Mouse (Mus musculus): ENCODE measurements around the gene Scai.
"Not testable (repeated sequence)": the region's sequence is repeated elsewhere in the genome, so short reads cannot be mapped to it uniquely, and the experiment has no call there.

The Scai gene

DNA sequence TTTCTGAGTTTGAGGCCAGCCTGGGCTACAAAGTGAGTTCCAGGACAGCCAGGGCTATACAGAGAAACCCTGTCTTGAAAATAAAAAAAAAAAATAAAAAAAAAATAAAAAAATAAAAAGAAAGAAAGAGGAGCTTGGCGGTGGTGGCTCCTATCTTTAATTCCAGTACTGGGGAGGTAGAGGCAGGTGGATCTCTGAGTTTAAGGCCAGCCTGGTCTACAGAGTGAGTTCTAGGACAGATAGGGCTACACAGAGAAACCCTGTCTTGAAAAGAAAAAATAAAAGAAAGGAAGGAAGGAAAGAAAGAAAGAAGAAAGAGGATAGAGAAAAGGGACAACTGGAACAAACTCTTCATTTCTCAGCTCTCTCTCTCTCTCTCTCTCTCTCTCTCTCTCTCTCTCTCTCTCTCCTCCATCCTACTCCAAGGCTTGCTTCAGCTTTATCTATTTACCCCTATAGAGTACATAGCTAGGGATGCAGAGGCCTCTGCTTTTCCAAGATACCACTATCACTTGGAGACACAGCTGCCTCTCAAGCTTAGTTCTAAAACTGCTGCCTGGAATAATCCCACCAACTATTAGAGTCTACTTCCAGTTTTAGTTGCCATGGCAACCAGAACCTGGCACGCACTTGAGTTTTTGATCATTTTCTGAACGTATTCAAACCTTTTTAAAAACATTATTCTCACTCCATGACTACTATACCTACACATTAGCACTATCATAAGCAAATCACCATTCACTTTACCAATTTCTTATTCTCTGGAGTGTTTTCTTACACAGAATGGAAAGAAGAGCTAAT is 60.8 kb downstream of the Scai start:
- no peak for DNase-seq

DNA sequence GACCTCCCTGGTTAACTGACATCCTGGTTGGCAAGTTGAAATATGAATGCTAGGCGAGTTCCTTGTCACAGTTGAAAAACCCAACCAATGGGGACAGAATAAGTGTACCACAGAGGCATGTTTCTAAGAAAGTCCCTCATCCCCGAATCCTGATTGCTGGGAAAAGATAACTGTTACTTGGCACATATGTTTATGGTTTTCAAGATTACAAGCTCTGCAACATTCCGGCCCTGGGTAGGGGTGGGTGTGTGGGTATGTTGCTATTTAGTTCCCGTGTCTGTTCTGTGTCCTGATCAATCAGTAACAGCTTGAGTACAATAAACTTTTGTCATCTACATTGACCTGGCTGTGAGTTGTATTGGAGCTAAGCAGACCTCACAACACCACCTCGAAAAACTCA is 66.4 kb downstream of the Scai start:
- DNase-seq: no peak

DNA sequence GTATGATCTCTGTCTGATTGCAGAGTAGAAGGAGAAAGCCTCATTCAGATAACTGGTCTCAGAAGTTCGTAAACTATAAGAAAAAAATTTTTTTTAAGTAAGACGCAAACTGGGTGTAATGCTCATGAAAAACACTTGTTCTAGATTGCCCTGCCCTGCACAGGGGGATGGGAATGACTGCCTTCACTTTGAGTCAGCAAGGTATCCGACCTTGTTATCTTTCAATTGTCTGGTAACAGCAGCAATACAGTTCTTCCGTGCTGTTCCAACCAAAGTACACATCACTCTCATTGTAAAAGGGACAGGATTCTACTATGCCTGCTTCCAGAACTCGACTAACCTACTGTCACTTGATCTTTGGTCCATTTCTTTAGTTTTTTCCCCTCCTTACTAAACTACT is 69.4 kb downstream of the Scai start:
- DNase-seq: no peak

DNA sequence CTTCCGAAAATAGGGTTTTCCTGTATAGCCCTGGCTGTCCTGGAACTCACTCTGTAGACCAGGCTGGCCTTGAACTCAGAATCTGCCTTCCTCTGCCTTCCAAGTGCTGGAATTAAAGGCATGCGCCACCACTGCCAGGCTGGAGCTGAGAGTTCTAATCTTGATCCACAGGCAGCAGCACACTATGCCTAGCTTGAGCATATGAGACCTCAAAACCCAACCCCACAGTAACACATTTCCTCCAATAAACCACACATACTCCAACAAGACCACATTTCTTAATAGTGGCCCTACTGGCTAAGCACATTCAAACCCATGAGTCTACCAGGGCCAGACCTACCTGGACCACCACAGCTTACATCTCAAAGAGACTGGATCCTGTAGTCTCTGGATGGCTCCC is 74.0 kb downstream of the Scai start:
- no peak for DNase-seq

DNA sequence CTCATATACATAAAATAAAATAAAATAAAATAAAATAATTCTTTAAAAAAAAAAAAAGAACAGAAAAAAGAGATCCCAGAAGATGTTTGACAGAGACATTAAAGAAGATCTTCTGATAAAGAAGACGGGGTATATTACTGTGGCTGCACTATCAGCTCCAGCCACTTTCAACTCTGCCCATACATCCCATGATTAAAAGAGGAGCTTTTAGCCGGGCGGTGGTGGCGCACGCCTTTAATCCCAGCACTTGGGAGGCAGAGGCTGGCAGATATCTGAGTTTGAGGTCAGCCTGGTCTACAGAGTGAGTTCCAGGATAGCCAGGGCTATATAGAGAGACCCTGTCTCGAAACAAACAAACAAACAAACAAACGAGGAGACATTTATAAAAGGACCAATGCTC is 76.4 kb downstream of the Scai start:
- no peak for DNase-seq

DNA sequence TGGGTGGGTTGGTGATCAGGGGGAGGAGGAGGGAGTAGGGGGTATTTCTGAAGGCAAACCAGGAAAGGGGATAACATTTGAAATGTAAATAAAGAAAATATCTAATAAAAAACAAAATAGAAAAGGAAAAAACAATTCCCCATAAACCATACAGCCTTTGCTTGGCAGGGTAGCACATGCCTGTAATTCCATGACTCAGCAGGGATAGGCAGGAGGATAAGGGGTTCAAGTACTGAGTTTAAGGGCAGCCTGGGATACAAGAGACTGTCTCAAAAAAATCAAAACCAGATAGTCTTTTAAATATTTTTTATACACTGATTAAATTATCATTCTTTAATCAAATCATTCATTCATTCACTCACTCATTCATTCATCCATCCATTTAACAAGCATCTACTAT is 80.0 kb downstream of the Scai start:
- DNase-seq: no peak

DNA sequence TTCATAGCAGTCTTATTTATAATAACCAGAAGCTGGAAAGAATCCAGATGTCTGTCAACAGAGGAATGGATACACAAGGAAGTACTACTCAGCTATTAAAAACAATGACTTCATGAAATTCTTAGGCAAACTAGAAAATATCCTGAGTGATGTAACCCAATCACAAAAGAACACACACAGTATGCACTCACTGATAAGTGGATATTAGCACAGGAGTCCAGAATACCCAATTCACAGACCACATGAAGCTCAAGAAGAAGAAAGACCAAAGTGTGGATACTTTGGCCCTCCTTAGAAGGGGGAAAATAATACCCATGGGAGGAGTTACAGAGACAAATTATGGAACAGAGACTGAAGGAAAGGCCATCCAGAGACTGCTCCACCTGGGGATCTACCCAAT is 80.8 kb downstream of the Scai start:
- not testable (repeated sequence) for DNase-seq

DNA sequence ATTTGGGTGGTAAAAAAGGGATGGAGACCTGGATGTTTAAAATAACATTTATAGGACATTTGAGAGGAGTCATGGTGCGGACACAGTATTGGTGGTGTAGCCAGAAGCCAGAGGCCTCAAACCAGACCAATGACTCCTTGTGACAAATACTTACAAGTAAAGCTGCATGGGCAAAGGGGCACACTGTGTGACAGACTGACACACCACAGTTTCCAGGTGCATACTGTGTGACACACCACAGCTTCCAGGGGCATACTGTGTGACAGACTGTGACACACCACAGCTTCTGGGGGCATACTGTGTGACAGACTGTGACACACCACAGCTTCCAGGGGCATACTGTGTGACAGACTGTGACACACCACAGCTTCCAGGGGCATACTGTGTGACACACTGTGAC is 90.6 kb downstream of the Scai start:
- DNase-seq: not testable (repeated sequence)

DNA sequence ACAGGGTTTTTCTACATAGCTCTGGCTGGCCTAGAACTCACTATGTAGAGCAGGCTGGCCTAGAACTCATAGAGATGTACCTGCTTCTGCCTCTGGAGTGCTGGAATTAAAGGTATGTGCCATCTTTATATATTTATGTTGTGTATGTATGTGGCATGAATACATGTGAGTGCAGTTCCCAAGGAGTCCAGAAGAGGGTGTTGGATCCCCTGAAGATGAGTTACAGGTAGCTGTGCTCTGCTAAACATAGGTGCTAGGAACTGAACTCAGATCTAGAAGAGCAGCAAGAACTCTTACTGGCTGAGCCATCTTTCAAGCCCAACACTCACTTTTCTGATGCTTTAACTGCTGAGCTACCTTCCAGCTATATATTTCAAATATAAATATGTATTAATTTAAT is 92.5 kb downstream of the Scai start:
- DNase-seq: peak in 1 of 2 experiments; percentile 4

DNA sequence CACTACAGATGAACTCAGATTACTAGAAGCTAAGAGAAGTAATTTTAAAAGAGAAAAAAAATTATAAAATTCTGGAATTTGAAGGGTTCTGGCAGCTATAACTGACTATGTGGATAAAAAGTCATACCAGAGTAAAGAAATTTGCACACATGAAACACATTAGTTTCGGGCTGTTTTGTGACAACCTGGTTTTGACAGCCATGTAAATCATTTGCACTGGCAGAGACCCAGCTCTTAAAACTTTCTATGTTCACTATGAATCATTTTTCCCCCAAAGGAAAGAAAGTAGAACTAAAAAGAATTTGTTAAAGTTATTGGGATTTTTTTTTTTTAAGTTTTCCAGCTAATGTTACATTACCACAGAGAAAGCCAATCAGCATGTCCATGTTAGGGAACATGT is 98.6 kb downstream of the Scai start:
- no peak for DNase-seq

DNA sequence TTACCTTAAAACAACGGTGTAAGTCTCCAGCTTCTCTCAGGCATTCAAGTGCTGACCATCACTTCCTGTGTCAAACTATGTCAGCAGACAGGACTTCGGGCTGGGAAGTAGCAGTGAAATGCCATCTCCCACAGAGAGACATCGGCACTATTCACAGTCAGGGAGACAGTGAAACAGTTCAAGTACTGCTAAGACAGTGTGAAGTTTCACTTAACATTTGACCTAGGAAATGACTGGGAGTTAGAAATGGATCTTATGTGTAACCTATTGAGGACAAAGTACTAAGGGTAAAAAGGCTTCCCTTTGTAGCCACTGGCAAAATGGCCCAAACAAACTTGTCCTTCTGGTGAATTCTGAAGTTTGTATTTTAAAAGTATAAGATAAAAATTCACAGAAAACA is 107.8 kb downstream of the Scai start:
- peak in 1 of 2 experiments; percentile 3 for DNase-seq

DNA sequence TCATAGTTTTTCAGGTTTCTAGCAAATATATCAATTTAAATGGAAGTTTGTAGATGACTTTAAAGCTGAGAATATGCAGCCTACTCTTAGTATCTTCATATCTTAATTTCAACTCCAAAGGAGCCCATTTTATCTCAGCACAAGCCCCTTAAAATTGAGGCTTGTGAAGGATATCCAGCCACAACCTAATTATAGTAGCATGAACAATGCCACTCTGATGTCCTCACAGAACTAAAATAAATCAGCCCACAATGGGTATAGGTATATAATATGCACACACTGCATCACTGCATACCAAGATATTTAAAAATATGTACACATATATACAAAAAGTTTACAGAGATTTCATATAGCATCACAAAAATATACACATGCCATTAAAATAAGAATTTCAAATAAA is 119.9 kb downstream of the Scai start:
- DNase-seq: no peak

DNA sequence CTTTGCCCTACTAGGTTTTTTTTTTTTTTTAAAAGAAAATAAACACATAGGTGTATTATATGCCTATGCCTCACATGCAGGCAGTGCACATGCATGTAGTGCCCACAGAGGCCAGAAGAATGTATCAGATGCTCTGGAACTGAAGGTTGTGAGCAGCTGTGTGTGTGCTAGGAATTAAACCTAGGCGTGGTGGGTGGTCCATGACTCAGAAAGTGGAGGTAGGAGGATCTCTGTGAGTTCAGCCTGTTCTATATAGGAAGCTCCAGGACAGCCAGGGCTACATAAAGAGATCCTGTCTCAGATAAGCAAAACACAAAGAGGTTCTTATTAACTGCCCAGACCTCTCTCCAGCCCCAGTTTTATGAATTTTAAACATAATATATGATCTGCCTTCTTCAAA is 121.4 kb downstream of the Scai start:
- no peak for DNase-seq

DNA sequence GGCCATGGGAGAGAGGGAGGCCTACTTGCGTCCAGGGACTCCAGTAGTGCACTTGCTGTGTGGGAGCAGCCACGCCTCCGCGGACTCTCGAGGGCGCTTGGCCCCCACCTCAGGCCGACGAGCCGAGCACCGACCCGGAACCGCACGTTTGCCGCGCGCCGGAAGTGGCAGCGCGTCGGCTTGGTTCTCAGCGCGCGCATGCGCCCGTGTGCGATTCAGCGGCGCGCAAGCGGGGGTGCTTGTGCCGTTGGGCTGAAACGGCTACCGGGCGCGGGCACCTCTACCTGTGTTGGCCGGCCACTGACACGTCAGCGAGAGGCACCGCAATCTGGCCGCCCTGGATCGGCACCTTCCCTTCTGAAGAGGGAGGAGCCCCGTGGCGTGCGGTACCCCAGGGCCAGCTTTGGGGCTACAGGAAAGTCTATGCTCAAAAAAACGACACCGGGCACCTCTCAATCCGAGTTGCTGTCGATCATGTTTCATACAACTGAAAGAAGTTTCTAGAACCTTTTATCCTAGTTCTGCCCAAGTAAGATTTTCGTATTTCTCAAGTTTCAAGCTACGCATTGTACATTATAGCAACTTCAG is 125.0 kb downstream of the Scai start, which contains the start of gene Golga1:
Gene Golga1 (minus strand): TSS at position 142 of the 588 bp plus-strand sequence.
- peak; percentile 92 to 97 for DNase-seq

DNA sequence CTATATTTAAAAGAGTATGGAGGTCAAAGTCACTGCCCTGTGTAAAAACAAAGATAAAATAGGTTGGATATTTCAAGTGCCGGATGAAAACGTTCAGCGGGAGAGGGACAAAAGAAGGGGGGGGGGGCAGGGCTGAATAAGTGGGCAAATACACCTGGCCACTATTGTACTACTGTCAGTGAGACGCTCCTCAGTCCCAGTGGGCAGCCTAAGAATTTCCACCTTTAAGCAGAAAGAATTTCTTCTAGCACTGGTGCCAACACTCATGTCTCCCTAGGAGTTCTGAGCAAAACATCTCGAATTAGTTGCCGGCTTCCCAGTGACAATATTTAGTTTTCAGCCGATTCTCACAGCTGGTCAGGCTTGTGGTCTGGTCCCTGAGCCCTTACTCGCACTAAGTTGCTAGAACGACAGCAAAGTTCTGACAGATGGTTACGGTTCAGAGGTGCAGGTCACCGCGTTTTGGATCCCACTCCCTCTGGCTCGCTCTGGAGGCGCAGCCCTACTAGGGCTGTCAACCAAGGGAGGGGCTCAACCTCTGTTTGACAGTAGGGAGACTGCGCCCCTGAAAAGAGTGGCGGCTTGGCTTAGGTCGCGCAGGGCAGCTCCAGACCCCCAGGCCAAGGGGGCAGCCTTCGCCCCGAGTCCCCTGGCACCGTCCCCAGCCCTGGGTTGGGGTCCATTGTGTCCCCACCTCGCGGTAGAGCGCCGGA is 125.7 kb downstream of the Scai start:
- no peak for DNase-seq

DNA sequence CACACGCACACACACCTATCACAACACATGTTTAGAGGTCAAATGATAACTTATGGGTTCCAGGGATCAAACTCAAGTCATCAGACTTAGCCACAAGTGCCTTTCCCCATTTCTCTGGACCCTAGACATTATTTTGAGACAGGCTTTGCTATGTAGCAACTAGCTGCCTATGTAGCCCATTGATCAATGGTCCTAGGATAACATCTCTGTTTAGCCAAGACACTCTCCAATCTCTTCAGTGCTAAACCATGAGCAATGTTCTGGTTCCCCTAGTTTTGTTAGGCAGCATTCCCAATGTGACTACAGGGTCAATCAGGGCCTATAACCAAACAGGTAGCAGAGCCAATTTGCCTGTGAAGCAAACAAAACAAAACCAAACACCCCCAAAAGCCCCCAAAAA is 142.0 kb downstream of the Scai start:
- no peak for DNase-seq

DNA sequence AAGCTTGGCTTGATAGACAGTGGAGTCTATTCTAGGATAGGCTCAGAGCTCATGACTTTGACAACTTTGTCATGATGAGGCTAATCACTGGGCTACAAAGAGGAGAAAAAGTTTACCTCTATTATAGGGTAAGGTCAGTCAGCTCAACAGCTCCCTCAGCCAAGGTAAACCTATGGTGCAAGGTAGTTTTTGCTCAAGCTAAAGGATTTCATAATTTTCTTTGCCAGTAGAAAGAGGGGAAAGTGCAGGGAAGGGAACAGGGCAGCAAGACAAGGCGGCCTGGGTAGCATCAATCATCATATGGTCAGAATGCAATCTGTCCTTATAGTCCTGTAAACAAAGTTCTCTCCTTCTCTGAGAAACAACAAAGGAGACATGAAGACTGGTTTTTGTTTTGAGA is 150.3 kb downstream of the Scai start:
- DNase-seq: no peak

DNA sequence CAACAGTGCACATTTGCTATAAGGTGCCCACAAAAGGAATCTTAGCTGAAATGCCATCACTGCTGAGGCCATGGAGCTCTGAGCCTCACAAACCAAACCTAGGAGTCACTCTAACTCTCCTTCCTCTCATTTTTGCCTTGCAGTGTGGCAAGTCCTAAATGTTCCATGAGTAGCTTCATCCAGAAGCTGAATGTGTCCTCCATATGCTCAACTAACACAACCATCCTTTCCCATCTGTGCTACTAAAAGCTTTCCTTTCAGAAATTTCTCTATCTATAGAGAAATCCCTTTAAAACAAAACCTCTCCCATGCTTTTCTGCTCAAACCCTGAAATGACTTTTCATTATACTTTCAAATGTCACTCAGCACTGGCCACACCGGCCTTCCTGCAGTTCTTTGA is 158.9 kb downstream of the Scai start:
- DNase-seq: no peak

DNA sequence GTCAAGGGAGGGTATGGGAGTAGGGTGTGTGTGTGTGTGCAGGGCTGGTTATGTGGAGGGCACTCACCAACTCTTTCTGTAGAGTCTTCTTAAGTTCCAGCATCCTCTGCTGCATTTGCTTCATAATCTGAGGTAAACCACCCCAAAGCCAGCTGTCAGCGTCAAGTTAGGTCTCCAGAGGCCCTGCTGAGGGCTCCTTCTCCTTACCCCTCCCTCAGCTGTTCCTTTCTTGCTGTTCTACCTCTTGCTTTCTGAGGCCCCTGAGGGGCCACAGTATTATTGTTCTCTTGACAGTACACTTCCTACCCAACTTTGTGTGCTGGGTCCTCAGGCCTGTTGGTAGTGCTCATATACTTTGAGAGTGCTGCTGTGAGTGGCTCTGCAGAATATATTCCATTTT is 170.5 kb downstream of the Scai start:
- DNase-seq: no peak

DNA sequence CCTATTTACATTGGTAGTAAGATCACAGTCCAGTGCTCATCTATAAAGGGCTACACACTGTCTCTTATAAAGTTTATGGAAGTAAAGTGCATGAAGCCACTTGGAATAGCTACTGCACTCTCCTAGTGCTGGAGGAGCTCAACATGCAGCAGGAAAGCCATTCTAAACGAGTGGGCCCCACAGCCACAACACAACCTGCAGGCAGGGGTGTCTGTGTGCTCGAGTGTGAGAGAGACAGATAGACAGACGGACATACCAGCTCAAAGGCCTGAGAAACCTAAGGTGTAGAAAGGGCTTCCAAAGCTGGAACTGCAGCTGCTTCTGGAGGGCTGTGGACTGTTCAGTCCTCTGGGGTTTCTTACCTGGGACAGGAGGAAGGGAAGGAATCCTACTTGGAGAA is 174.0 kb downstream of the Scai start:
- no peak for DNase-seq
